Mouse (Mus musculus) stomach, postnatal 0 days (tissue): ENCODE measurements at regions not wholly inside any gene's neighbourhood (a gene's known extent, or its start where the extent isn't known, plus 50 kb on each side); places are given as distances from the start of the nearest gene placed in this dataset.

Experiments used
- CTCF ChIP-seq: IDR thresholded peaks from 2 replicates; pipeline ENCODE4 v1.5.1; 2016; ENCODE audit warnings: antibody characterized with exemption, low read depth, mild to moderate bottlenecking, moderate library complexity
- EP300 ChIP-seq: optimal IDR thresholded peaks from 2 replicates; pipeline ENCODE3; 2016; ENCODE audit warnings: antibody characterized with exemption

- TF ChIP-seq CTCF (no peak), EP300 (no peak)
These were observed 137.8 kb downstream of the Tfcp2l1 start for GRCm38 (mm10) chr1:118765525-118765924.
